29 mouse cellular contexts compared by ENCODE assay signal in genomic region chr7:67826368-67826767, GRCm38 (mm10).
DNase-seq lines count a peak whose midpoint lies in the region; ATAC-seq lines count a peak whose summit lies in the region.
"Had no signal": no experiment of that assay in that cellular context is flagged by ENCODE, and none has a peak within 500 bp of the region (broad histone marks: within the 10 kb centered on the region; RNA-seq: fewer than 3 reads in every experiment).

No protein-coding gene starts in this region.

- H3K4me3 ChIP-seq in midbrain, embryonic 11.5 days (ENCODE audit: low read depth, low read length) = no peak overlapping the region
- no peak overlapping the region for H3K4me3 ChIP-seq in midbrain, embryonic 14.5 days (replicated peaks; ENCODE audit: low read depth, low read length)
- no peak overlapping the region for H3K4me3 ChIP-seq in embryonic facial prominence, embryonic 14.5 days (ENCODE audit: low read depth, low read length)
- H3K4me3 ChIP-seq in limb, embryonic 10.5 days = no peak overlapping the region
- H3K4me3 ChIP-seq: heart, embryonic 12.5 days; hindbrain, embryonic 10.5 days; liver, embryonic 13.5 days; megakaryocyte, embryonic 14.5 days; midbrain, embryonic 15.5 days; neural tube, embryonic 13.5 days; stomach, embryonic 15.5 days had no signal

- ATAC-seq in midbrain, embryonic 11.5 days (ENCODE audit: low FRiP score) = no peak
- ATAC-seq in midbrain, embryonic 14.5 days (ENCODE audit: low FRiP score, low TSS enrichment) = no peak
- ATAC-seq in embryonic facial prominence, embryonic 14.5 days (ENCODE audit: low read depth) = no peak
- ATAC-seq: forebrain, embryonic 14.5 days; hindbrain, embryonic 16.5 days; intestine, embryonic 16.5 days; midbrain, embryonic 15.5 days had no signal

- H3K27ac ChIP-seq in midbrain, embryonic 11.5 days (ENCODE audit: low read depth, low read length) = no peak overlapping the region
- no peak overlapping the region for H3K27ac ChIP-seq in midbrain, embryonic 14.5 days (replicated peaks; ENCODE audit: low read depth, low read length)
- 0 out of 2 replicates have a peak overlapping the region, but pooled peaks have one; percentile 22 for H3K27ac ChIP-seq in embryonic facial prominence, embryonic 14.5 days (replicated peaks; ENCODE audit: low read depth, low read length)
- H3K27ac ChIP-seq in limb, embryonic 10.5 days = peak overlapping the region; percentile 86
- H3K27ac ChIP-seq: hindbrain, embryonic 10.5 days; liver, embryonic 13.5 days; midbrain, embryonic 15.5 days; neural tube, embryonic 13.5 days; stomach, embryonic 15.5 days had no signal

- H3K27me3 ChIP-seq in midbrain, embryonic 11.5 days (ENCODE audit: control insufficient read depth, insufficient read depth, low read length) = no peaks in the 10 kb centered on the region
- H3K27me3 ChIP-seq in midbrain, embryonic 14.5 days (ENCODE audit: control insufficient read depth, insufficient read depth, low read length) = no peaks in the 10 kb centered on the region
- no peaks in the 10 kb centered on the region for H3K27me3 ChIP-seq in embryonic facial prominence, embryonic 14.5 days (replicated peaks; ENCODE audit: control insufficient read depth, insufficient read depth, low read length)
- H3K27me3 ChIP-seq in limb, embryonic 10.5 days (ENCODE audit: low read depth, poor library complexity, severe bottlenecking) = no peaks in the 10 kb centered on the region
- H3K27me3 ChIP-seq: heart, embryonic 12.5 days; liver, embryonic 13.5 days; midbrain, embryonic 15.5 days; neural tube, embryonic 13.5 days; stomach, embryonic 15.5 days had no signal

- peak; percentile 59 for DNase-seq in midbrain, embryonic 11.5 days (ENCODE audit: low spot score, missing footprints)
- DNase-seq in midbrain, embryonic 14.5 days = no peak
- DNase-seq in embryonic facial prominence, embryonic 14.5 days (ENCODE audit: low spot score) = no peak
- peak; percentile 79 for DNase-seq in limb, embryonic 10.5 days (ENCODE audit: low spot score)
- no peak for DNase-seq in urinary bladder, postnatal 25 days (ENCODE audit: low spot score)
- DNase-seq in cerebellum, postnatal 10 days = no peak
- DNase-seq in right cerebral cortex, postnatal 10 days (ENCODE audit: low spot score in 2 of 2) = no peak
- DNase-seq: adrenal gland, adult 2 months; cerebellum, adult 11-12 months; cerebellum, postnatal 14 days; gastrocnemius, postnatal 10 days; heart, postnatal 10 days; kidney, adult 9 months; kidney, postnatal 14 days; liver, embryonic 13.5 days; lung, adult 2 months; lung, postnatal 14 days; right cerebral cortex, postnatal 4 days; thymus, postnatal 25 days had no signal

- no peaks in the 10 kb centered on the region for H3K9me3 ChIP-seq in midbrain, embryonic 11.5 days (ENCODE audit: control insufficient read depth, low read length)
- H3K9me3 ChIP-seq in midbrain, embryonic 14.5 days (ENCODE audit: control insufficient read depth, low read length) = no peaks in the 10 kb centered on the region
- no peaks in the 10 kb centered on the region for H3K9me3 ChIP-seq in embryonic facial prominence, embryonic 14.5 days (ENCODE audit: control insufficient read depth, low read length)
- no peaks in the 10 kb centered on the region for H3K9me3 ChIP-seq in limb, embryonic 10.5 days (replicated peaks)
- H3K9me3 ChIP-seq: heart, embryonic 12.5 days; hindbrain, embryonic 10.5 days; liver, embryonic 13.5 days; megakaryocyte, embryonic 14.5 days; midbrain, embryonic 15.5 days; neural tube, embryonic 13.5 days; stomach, embryonic 15.5 days had no signal

- H3K4me1 ChIP-seq in midbrain, embryonic 11.5 days (ENCODE audit: control insufficient read depth, insufficient read depth, low read length) = no peaks in the 10 kb centered on the region
- no peaks in the 10 kb centered on the region for H3K4me1 ChIP-seq in midbrain, embryonic 14.5 days (ENCODE audit: control insufficient read depth, insufficient read depth, low read length)
- H3K4me1 ChIP-seq in embryonic facial prominence, embryonic 14.5 days (ENCODE audit: control insufficient read depth, insufficient read depth, low read length) = peaks cover 13% of the 10 kb centered on the region
- H3K4me1 ChIP-seq in limb, embryonic 10.5 days = peaks cover 45% of the 10 kb centered on the region
- H3K4me1 ChIP-seq: liver, embryonic 13.5 days; megakaryocyte, embryonic 14.5 days; midbrain, embryonic 15.5 days; neural tube, embryonic 13.5 days; stomach, embryonic 15.5 days had no signal

- H3K4me2 ChIP-seq in midbrain, embryonic 11.5 days = no peak overlapping the region
- H3K4me2 ChIP-seq in midbrain, embryonic 14.5 days (ENCODE audit: low read length) = no peak overlapping the region
- H3K4me2 ChIP-seq in embryonic facial prominence, embryonic 14.5 days (ENCODE audit: low read depth, low read length) = no peak overlapping the region
- H3K4me2 ChIP-seq: heart, embryonic 12.5 days; liver, embryonic 13.5 days; midbrain, embryonic 15.5 days; neural tube, embryonic 13.5 days; stomach, embryonic 15.5 days had no signal

- H3K36me3 ChIP-seq in midbrain, embryonic 11.5 days (ENCODE audit: control insufficient read depth, insufficient read depth, low read length) = no peaks in the 10 kb centered on the region
- no peaks in the 10 kb centered on the region for H3K36me3 ChIP-seq in midbrain, embryonic 14.5 days (ENCODE audit: control insufficient read depth, insufficient read depth, low read length)
- H3K36me3 ChIP-seq in embryonic facial prominence, embryonic 14.5 days (ENCODE audit: control insufficient read depth, insufficient read depth, low read length) = no peaks in the 10 kb centered on the region
- no peaks in the 10 kb centered on the region for H3K36me3 ChIP-seq in limb, embryonic 10.5 days
- H3K36me3 ChIP-seq: G1E; heart, embryonic 12.5 days; hindbrain, embryonic 10.5 days; liver, embryonic 13.5 days; midbrain, embryonic 15.5 days; neural tube, embryonic 13.5 days; stomach, embryonic 15.5 days had no signal

- no peak overlapping the region for H3K9ac ChIP-seq in midbrain, embryonic 11.5 days (ENCODE audit: low read length)
- H3K9ac ChIP-seq in midbrain, embryonic 14.5 days (replicated peaks; ENCODE audit: low read length) = no peak overlapping the region
- no peak overlapping the region for H3K9ac ChIP-seq in embryonic facial prominence, embryonic 14.5 days (ENCODE audit: low read depth, low read length)
- H3K9ac ChIP-seq: heart, embryonic 12.5 days; liver, embryonic 13.5 days; midbrain, embryonic 15.5 days; neural tube, embryonic 13.5 days; stomach, embryonic 15.5 days had no signal

- WGBS in midbrain, embryonic 11.5 days = 84% methylated on average over 6 of the region's 6 CpGs
- 90% methylated on average over 6 of the region's 6 CpGs for WGBS in midbrain, embryonic 14.5 days
- 45% methylated on average over 6 of the region's 6 CpGs for WGBS in embryonic facial prominence, embryonic 14.5 days
- 56% methylated on average over 6 of the region's 6 CpGs for WGBS in limb, embryonic 10.5 days

Comparison
In these comparisons a context has a peak if more than half of its experiments do, and no peak if none do; other contexts are left out.
1. DNase-seq: peak in midbrain, embryonic 11.5 days (single experiment) and limb, embryonic 10.5 days (single experiment); none in midbrain, embryonic 14.5 days (single experiment), embryonic facial prominence, embryonic 14.5 days (single experiment), urinary bladder, postnatal 25 days (single experiment), cerebellum, postnatal 10 days (0 of 2) and right cerebral cortex, postnatal 10 days (0 of 2).
2. H3K27ac ChIP-seq: peak in embryonic facial prominence, embryonic 14.5 days (single experiment) and limb, embryonic 10.5 days (single experiment); none in midbrain, embryonic 11.5 days (single experiment) and midbrain, embryonic 14.5 days (single experiment).